Mouse (Mus musculus): ENCODE results near the gene Git1. TPM values are rescaled to one million over a fixed set of nuclear protein-coding genes. Genes with fewer than 3 reads are reported as not detected.

The Git1 gene
- polyA plus RNA-seq, 1 experiment: 4.5 TPM

GRCm38 (mm10) chr11:77489591-77490235 lies 3.6 kb upstream of the Git1 start, which contains the start of gene Ankrd13b:
TSS of gene Ankrd13b (minus strand) at chr11:77489678.
- H3K36me3 ChIP-seq (ENCODE audit: control insufficient read depth): no peaks in the 10 kb centered on the region
- peaks cover 50% of the 10 kb centered on the region for H3K27me3 ChIP-seq (ENCODE audit: control insufficient read depth)
- H3K4me3 ChIP-seq (replicated peaks): peak within 1 kb of the TSS; percentile 64
- peaks cover 2% of the 10 kb centered on the region; the same call in 1 of the 2 replicates for H3K9me3 ChIP-seq (ENCODE audit: control insufficient read depth, low read length)
- peaks cover 54% of the 10 kb centered on the region for H3K4me1 ChIP-seq (ENCODE audit: control insufficient read depth)
- TF ChIP-seq GATA1 (IDR thresholded peaks at IDR 0.05; ENCODE audit: low read length) (no peak), TAL1 (IDR thresholded peaks at IDR 0.05; ENCODE audit: low read length) (no peak)

- Histone ChIP-seq H3K27me3 (ENCODE audit: control insufficient read depth) (peaks cover 50% of the 10 kb centered on the region), H3K9me3 (ENCODE audit: control insufficient read depth, low read length) (peaks cover 2% of the 10 kb centered on the region; the same call in 1 of the 2 replicates), H3K36me3 (ENCODE audit: control insufficient read depth) (no peaks in the 10 kb centered on the region), H3K4me1 (ENCODE audit: control insufficient read depth) (peaks cover 60% of the 10 kb centered on the region), H3K4me3 (replicated peaks) (no peak overlapping the region)
- no peak for TF ChIP-seq TAL1 (IDR thresholded peaks at IDR 0.05; ENCODE audit: low read length)
- no peak for TF ChIP-seq GATA1 (IDR thresholded peaks at IDR 0.05; ENCODE audit: low read length)
These were observed 2.9 kb upstream of the Git1 start for GRCm38 (mm10) chr11:77490451-77490850.

- TF ChIP-seq GATA1 (IDR thresholded peaks at IDR 0.05; ENCODE audit: low read length) (no peak), TAL1 (IDR thresholded peaks at IDR 0.05; ENCODE audit: low read length) (no peak)
- Histone ChIP-seq H3K27me3 (ENCODE audit: control insufficient read depth) (peaks cover 50% of the 10 kb centered on the region), H3K9me3 (ENCODE audit: control insufficient read depth, low read length) (peaks cover 2% of the 10 kb centered on the region; the same call in 1 of the 2 replicates), H3K4me1 (ENCODE audit: control insufficient read depth) (peaks cover 64% of the 10 kb centered on the region), H3K36me3 (ENCODE audit: control insufficient read depth) (no peaks in the 10 kb centered on the region), H3K4me3 (replicated peaks) (peak overlapping the region; percentile 65)
These were observed 2.2 kb upstream of the Git1 start for GRCm38 (mm10) chr11:77491123-77491501.

- peaks cover 2% of the 10 kb centered on the region; the same call in 1 of the 2 replicates for H3K9me3 ChIP-seq (ENCODE audit: control insufficient read depth, low read length)
- H3K36me3 ChIP-seq (ENCODE audit: control insufficient read depth): no peaks in the 10 kb centered on the region
- H3K27me3 ChIP-seq (ENCODE audit: control insufficient read depth): peaks cover 50% of the 10 kb centered on the region
- H3K4me1 ChIP-seq (ENCODE audit: control insufficient read depth): peaks cover 66% of the 10 kb centered on the region
- TF ChIP-seq GATA1 (IDR thresholded peaks at IDR 0.05; ENCODE audit: low read length) (no peak), TAL1 (IDR thresholded peaks at IDR 0.05; ENCODE audit: low read length) (no peak)
- H3K4me3 ChIP-seq (replicated peaks): peak overlapping the region; percentile 65
These were observed 1.7 kb upstream of the Git1 start for GRCm38 (mm10) chr11:77491502-77492291.

GRCm38 (mm10) chr11:77492311-77492871 lies 971 bp upstream of the Git1 start:
- Histone ChIP-seq H3K36me3 (ENCODE audit: control insufficient read depth) (peaks cover 4% of the 10 kb centered on the region; the same call in 1 of the 2 replicates), H3K9me3 (ENCODE audit: control insufficient read depth, low read length) (peaks cover 2% of the 10 kb centered on the region; the same call in 1 of the 2 replicates), H3K27me3 (ENCODE audit: control insufficient read depth) (peaks cover 50% of the 10 kb centered on the region), H3K4me3 (replicated peaks) (peak overlapping the region; percentile 65), H3K4me1 (ENCODE audit: control insufficient read depth) (peaks cover 73% of the 10 kb centered on the region)
- TF ChIP-seq TAL1 (IDR thresholded peaks at IDR 0.05; ENCODE audit: low read length): no peak
- no peak for TF ChIP-seq GATA1 (IDR thresholded peaks at IDR 0.05; ENCODE audit: low read length)

GRCm38 (mm10) chr11:77492911-77493332 lies 440 bp upstream of the Git1 start:
- TF ChIP-seq TAL1 (IDR thresholded peaks at IDR 0.05; ENCODE audit: low read length) (no peak), GATA1 (IDR thresholded peaks at IDR 0.05; ENCODE audit: low read length) (no peak)
- Histone ChIP-seq H3K27me3 (ENCODE audit: control insufficient read depth) (peaks cover 45% of the 10 kb centered on the region), H3K4me1 (ENCODE audit: control insufficient read depth) (peaks cover 77% of the 10 kb centered on the region)

GRCm38 (mm10) chr11:77494344-77494676 lies 948 bp downstream of the Git1 start:
- Histone ChIP-seq H3K4me1 (ENCODE audit: control insufficient read depth) (peaks cover 71% of the 10 kb centered on the region), H3K9me3 (ENCODE audit: control insufficient read depth, low read length) (peaks cover 2% of the 10 kb centered on the region; the same call in 1 of the 2 replicates), H3K4me3 (replicated peaks) (peak overlapping the region; percentile 65), H3K27me3 (ENCODE audit: control insufficient read depth) (peaks cover 31% of the 10 kb centered on the region), H3K36me3 (ENCODE audit: control insufficient read depth) (peaks cover 10% of the 10 kb centered on the region)
- TF ChIP-seq GATA1 (IDR thresholded peaks at IDR 0.05; ENCODE audit: low read length) (no peak), TAL1 (IDR thresholded peaks at IDR 0.05; ENCODE audit: low read length) (no peak)

More at GRCm38 (mm10) chr11:77492911-77493332, 440 bp upstream of the Git1 start:
- Histone ChIP-seq H3K4me3 (replicated peaks) (peak overlapping the region; percentile 65), H3K36me3 (ENCODE audit: control insufficient read depth) (peaks cover 4% of the 10 kb centered on the region; the same call in 1 of the 2 replicates), H3K9me3 (ENCODE audit: control insufficient read depth, low read length) (peaks cover 2% of the 10 kb centered on the region; the same call in 1 of the 2 replicates)

- Histone ChIP-seq H3K4me1 (ENCODE audit: control insufficient read depth) (peaks cover 69% of the 10 kb centered on the region), H3K4me3 (replicated peaks) (no peak overlapping the region), H3K27me3 (ENCODE audit: control insufficient read depth) (peaks cover 26% of the 10 kb centered on the region), H3K36me3 (ENCODE audit: control insufficient read depth) (peaks cover 14% of the 10 kb centered on the region), H3K9me3 (ENCODE audit: control insufficient read depth, low read length) (peaks cover 2% of the 10 kb centered on the region; the same call in 1 of the 2 replicates)
- no peak for TF ChIP-seq TAL1 (IDR thresholded peaks at IDR 0.05; ENCODE audit: low read length)
These were observed 1.4 kb downstream of the Git1 start for GRCm38 (mm10) chr11:77494782-77495181.

- Histone ChIP-seq H3K9me3 (ENCODE audit: control insufficient read depth, low read length) (no peaks in the 10 kb centered on the region), H3K4me1 (ENCODE audit: control insufficient read depth) (peaks cover 64% of the 10 kb centered on the region), H3K4me3 (replicated peaks) (no peak overlapping the region), H3K27me3 (ENCODE audit: control insufficient read depth) (peaks cover 19% of the 10 kb centered on the region), H3K36me3 (ENCODE audit: control insufficient read depth) (peaks cover 22% of the 10 kb centered on the region)
- no peak for TF ChIP-seq GATA1 (IDR thresholded peaks at IDR 0.05; ENCODE audit: low read length)
- no peak for TF ChIP-seq TAL1 (IDR thresholded peaks at IDR 0.05; ENCODE audit: low read length)
These were observed 2.1 kb downstream of the Git1 start for GRCm38 (mm10) chr11:77495507-77495906.

All from erythroblast, embryonic 14.5 days (primary cell).